Mouse (Mus musculus) frontal cortex, adult 2 months (tissue): Measurements from ENCODE around the gene Dip2a. TPM values are rescaled to one million over a fixed set of nuclear protein-coding genes. Genes with fewer than 3 reads are reported as not detected.

ENCODE experiments used
- DNase-seq, 2 experiments: peaks; one replicate each; pipeline ENCODE4 v3.0.0; 2022; ENCODE audit warnings: low spot score in 1 of 2; ENCODE audit errors: extremely low spot score in 1 of 2
- polyA plus RNA-seq: library from polyadenylated mRNA; depleted of rRNA; stranded (reverse); fragments of >200 nt; gene quantifications from 2 replicates; pipeline ENCODE4 v1.2.3, GENCODE M21; 2012; rRNA removed

Dip2a gene
- polyA plus RNA-seq, 1 experiment = 43.1 TPM

- DNase-seq = no peak
These were observed 94.2 kb downstream of the Dip2a start for GRCm38 (mm10) chr10:76250870-76251269.

- no peak for DNase-seq
These were observed 96.5 kb downstream of the Dip2a start for GRCm38 (mm10) chr10:76248647-76248968.

- no peak for DNase-seq
These were observed 97.0 kb downstream of the Dip2a start for GRCm38 (mm10) chr10:76247960-76248646.

- no peak for DNase-seq
These were observed 98.5 kb downstream of the Dip2a start for GRCm38 (mm10) chr10:76246601-76247000.

GRCm38 (mm10) chr10:76245106-76245505 lies 100.0 kb downstream of the Dip2a start:
- DNase-seq = no peak

DNA sequence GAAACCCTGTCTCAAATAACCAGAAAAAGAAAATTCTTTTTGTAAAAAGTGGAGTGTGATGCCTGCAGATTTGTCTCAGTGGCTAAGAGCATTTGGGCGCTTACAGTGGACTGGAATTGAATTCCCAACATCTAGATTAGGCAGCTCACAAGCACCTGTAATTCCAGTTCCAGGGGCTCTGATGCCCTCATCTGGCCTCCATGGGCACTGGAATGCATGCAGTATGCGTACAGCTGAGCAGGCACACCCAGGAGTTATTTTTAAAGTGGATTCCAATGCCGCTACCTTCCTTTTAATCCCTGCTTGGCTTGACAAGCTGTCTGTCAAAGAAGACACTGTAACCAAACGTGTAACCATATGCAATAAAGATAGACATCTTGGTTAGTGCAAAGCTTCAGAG lies 105.7 kb downstream of the Dip2a start:
- no peak for DNase-seq

DNA sequence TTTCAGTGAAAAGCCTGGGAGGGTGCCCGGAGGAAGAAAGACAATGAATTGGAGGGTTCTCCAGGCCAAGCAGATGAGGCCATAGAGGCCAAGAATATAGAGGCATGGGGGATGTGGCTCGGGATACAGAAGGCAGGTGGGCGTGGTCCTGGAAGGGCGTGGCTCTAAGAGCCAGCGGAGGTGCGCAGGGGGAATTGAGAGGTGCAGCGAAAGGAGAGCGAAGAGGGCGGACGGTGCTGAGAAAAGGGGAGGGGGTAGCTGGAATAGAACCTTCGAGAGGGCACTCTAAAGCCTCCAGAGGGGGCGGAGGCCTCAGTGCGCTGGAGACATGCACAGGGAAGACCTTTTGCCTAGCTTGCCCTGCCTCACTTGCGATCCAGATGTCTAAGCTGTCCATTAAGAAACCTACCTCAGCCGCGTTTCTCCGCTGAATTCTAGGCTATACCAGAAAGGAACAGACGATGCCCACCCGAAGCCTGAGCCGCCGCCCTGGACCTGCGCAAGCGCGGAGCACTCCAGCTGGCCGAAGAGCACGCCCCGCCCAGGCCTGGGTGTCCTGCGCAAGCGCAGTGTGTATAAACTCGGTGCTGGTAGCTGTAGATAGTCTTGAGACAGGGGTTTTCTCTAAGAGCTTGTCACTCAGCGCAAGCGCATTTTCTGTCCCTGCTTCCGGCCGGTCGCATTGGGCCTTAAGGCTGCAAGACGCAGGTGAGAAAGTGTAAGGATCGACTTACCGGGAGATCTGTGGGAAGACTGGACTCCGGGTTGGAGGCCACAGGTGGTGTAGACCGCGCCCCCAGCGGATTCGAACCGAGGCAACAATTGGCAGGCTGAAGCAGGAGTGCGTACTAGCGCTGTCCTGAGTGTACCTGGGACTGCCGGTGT lies 107.5 kb downstream of the Dip2a start, which contains the start of gene Prmt2:
Gene Prmt2 (minus strand): TSS at position 525 of the 885 bp plus-strand sequence.
- DNase-seq = peak; percentile 69 to 90

DNA sequence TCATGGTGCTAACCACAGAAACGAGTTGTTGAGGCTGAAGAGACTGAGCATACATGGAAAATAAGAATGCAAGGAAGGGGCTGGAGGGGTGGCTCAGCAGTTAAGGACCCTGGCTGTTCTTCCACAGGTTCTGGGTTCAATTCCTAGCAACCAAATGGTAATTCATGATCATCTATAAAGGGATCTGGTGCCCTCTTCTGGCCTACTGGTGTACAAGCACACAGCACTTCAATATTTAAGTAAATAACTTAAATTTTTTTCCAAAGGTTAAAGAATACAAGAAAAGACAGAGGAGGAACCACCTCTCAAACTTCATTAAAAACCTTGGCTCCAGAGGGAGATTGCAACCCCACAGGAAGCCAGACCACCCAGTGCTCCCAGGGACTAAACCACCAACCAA lies 115.5 kb downstream of the Dip2a start:
- no peak for DNase-seq

DNA sequence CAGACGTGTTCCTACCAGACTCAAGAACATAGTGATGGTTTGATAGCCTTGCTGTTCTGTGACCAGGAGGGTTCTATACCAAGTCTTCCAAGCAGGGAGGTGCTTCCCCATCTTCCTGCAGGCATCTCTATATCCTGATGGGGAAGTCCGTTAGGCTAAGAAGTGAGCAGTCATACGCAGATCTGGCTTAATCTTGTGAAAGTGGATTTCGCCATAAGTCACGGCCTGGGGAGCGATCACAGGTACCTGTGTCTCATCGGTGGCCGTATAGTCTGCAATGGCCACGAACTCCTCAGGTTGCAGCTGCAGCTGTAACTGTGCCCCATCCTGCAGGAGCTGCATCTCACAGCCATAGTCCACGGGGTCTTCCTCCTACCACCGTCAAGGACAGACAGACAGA lies 119.1 kb downstream of the Dip2a start:
- DNase-seq = no peak

DNA sequence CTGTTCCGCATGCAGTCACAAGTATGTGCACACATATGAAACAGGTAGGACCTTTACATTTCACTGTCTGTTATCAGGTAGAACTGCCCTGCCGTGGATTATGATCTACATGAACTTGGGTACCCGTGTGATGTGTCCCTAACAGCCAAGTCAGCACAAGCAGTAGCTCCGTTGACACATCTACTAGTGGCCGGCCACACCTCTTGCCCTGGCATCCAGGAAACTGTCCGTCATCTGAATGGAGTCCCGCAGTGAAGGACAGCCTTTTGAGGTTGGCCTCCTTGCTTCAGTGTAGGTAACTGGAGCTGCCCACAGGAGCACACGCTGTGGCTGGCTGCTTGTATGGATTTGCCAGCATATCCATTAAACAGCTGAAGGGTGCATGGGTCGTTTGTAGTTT lies 126.9 kb downstream of the Dip2a start:
- no peak for DNase-seq

DNA sequence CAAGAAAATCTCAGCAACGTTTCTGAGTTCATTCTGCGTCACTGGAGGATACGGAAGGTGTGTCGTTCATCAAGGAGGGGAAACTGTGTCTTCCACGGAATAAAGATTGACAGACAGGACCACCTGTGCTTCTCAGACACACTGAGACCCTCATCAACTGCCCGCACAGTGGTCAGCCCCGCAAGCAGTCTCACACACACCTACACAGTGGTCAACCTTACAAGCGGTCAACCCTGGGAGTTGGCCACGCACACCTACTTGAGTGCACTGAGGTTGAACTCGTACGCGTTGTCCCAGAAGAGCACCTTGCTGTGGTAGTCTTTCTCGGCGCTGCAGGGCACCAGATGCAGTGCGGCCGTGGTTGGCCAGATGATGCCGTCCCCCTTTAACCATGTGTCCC lies 128.0 kb downstream of the Dip2a start:
- DNase-seq = no peak

- DNase-seq = no peak
These were observed 130.9 kb downstream of the Dip2a start for GRCm38 (mm10) chr10:76214161-76214560.

GRCm38 (mm10) chr10:76212121-76212520 lies 133.0 kb downstream of the Dip2a start:
- DNase-seq = no peak

DNA sequence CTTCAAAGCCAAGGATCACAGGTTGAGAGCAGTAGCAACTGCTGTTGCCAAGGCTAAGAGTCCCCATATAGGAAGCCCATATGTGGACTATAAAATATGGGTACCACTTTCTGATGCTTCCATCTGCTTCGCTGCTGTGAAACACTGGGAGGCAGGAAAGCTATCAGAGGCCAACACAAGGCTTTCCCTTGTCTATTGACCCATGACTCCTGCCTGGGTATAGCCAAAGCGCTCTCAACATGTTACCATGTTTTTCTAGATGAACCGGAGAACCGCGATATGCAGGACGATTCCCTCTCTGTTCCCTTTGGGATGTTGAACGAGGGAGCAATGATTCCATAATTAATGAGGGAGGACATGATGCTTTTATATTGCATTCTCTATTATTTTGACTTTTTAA lies 134.3 kb downstream of the Dip2a start:
- DNase-seq = no peak

Other genes starting within 250 kb of the Dip2a start
- not detected in 2 replicates for gene Slc5a4b, start 234.3 kb downstream of the Dip2a start, polyA plus RNA-seq
- gene Slc5a4a, start 197.8 kb downstream of the Dip2a start, polyA plus RNA-seq = 0.06 and 0.16 TPM in 2 replicates
- gene Prmt2, start 107.4 kb downstream of the Dip2a start, polyA plus RNA-seq = 91.5 and 98.4 TPM in 2 replicates
- gene S100b, start 91.4 kb downstream of the Dip2a start, polyA plus RNA-seq = 241 and 271 TPM in 2 replicates
- not detected in 2 replicates for gene AC141477.1, start 95.2 kb upstream of the Dip2a start, polyA plus RNA-seq
- 22.8 and 24.3 TPM in 2 replicates for gene Pcnt, start 97.5 kb upstream of the Dip2a start, polyA plus RNA-seq
- gene 2610028H24Rik, start 103.8 kb upstream of the Dip2a start, polyA plus RNA-seq = not detected in 2 replicates
- 49.5 and 51.7 TPM in 2 replicates for gene Mcm3ap, start 123.6 kb upstream of the Dip2a start, polyA plus RNA-seq
- 3.0 and 3.6 TPM in 2 replicates for gene Ybey, start 123.8 kb upstream of the Dip2a start, polyA plus RNA-seq
- 27.3 and 29.2 TPM in 2 replicates for gene Lss, start 186.3 kb upstream of the Dip2a start, polyA plus RNA-seq
- gene Spatc1l, start 217.0 kb upstream of the Dip2a start, polyA plus RNA-seq = 0.44 and 0.46 TPM in 2 replicates
- 0.02 TPM in 1 of 2 replicates, not detected in the other for gene Ftcd, start 230.4 kb upstream of the Dip2a start, polyA plus RNA-seq